Mouse (Mus musculus): Measurements from ENCODE around the gene Ppp3ca. TPM values are rescaled to one million over a fixed set of nuclear protein-coding genes. Genes with fewer than 3 reads are reported as not detected.

The Ppp3ca gene
- total and polyA plus RNA-seq, 3 experiments: 17.4 to 40.6 (median 32.0) TPM

GRCm38 (mm10) chr3:136951792-136952191 lies 281.9 kb downstream of the Ppp3ca start:
- Histone ChIP-seq H3K4me1 (ENCODE audit: control insufficient read depth in 1 of 2, insufficient read depth in 2 of 2, low read length in 2 of 2) (no peaks in the 10 kb centered on the region), H3K27me3 (ENCODE audit: control insufficient read depth in 1 of 2, insufficient read depth in 2 of 2, low read length in 2 of 2) (no peaks in the 10 kb centered on the region; a peak in 1 of 4 replicates)
- DNase-seq (ENCODE audit: low read depth, low spot score): no peak

GRCm38 (mm10) chr3:136952822-136953221 lies 282.9 kb downstream of the Ppp3ca start:
- Histone ChIP-seq H3K4me3 (ENCODE audit: control insufficient read depth in 1 of 2, insufficient read depth in 1 of 2, low read depth in 2 of 2, low read length in 2 of 2) (no peak overlapping the region), H3K9ac (ENCODE audit: control insufficient read depth, low read depth, low read length, poor library complexity, severe bottlenecking) (no peak overlapping the region), H3K4me1 (ENCODE audit: control insufficient read depth in 1 of 2, insufficient read depth in 2 of 2, low read length in 2 of 2) (no peaks in the 10 kb centered on the region), H3K79me2 (ENCODE audit: control insufficient read depth, insufficient read depth, low read length, poor library complexity) (no peaks in the 10 kb centered on the region), H3K9me3 (replicated peaks; ENCODE audit: insufficient read depth, low read length) (no peaks in the 10 kb centered on the region), H3K36me3 (ENCODE audit: control insufficient read depth in 1 of 2, insufficient read depth in 2 of 2, low read length in 2 of 2) (no peaks in the 10 kb centered on the region; a peak in 1 of 4 replicates), H3K27me3 (ENCODE audit: control insufficient read depth in 1 of 2, insufficient read depth in 2 of 2, low read length in 2 of 2) (no peaks in the 10 kb centered on the region; a peak in 1 of 4 replicates), H3K27ac (ENCODE audit: control insufficient read depth, low read depth, low read length) (no peak overlapping the region)
- no peak for DNase-seq (ENCODE audit: low read depth, low spot score)
- TF ChIP-seq ETS1 (IDR thresholded peaks at IDR 0.05; ENCODE audit: low read depth, low read length): no peak
- TF ChIP-seq E2F4 (IDR thresholded peaks at IDR 0.05; ENCODE audit: borderline replicate concordance, low read depth, low read length): no peak
- TF ChIP-seq ELF1 (IDR thresholded peaks at IDR 0.05; ENCODE audit: low read depth, low read length): no peak
- no peak for TF ChIP-seq SIN3A (IDR thresholded peaks at IDR 0.05; ENCODE audit: low read length)
- no peak for TF ChIP-seq MAFK (IDR thresholded peaks at IDR 0.05; ENCODE audit: borderline replicate concordance, low read depth, low read length)
- no peak for TF ChIP-seq EP300 (IDR thresholded peaks at IDR 0.05; ENCODE audit: low read depth in 1 of 2, low read length in 2 of 2)
- TF ChIP-seq MEF2A (IDR thresholded peaks at IDR 0.05; ENCODE audit: extremely low read depth, insufficient replicate concordance, low read depth, low read length, poor library complexity, severe bottlenecking): no peak
- no peak for TF ChIP-seq USF1 (IDR thresholded peaks at IDR 0.05; ENCODE audit: low read depth, low read length)
- TF ChIP-seq POLR2A (IDR thresholded peaks at IDR 0.05; ENCODE audit: control insufficient read depth in 1 of 2, insufficient read depth in 1 of 2, low read depth in 1 of 2, low read length in 2 of 2, poor library complexity in 1 of 2): no peak
- no peak for TF ChIP-seq MXI1 (IDR thresholded peaks at IDR 0.05; ENCODE audit: low read depth, low read length)

More at GRCm38 (mm10) chr3:136951792-136952191, 281.9 kb downstream of the Ppp3ca start:
- H3K9me3 ChIP-seq (replicated peaks; ENCODE audit: insufficient read depth, low read length): no peaks in the 10 kb centered on the region
- no peak overlapping the region for H3K9ac ChIP-seq (ENCODE audit: control insufficient read depth, low read depth, low read length, poor library complexity, severe bottlenecking)
- no peak for TF ChIP-seq MXI1 (IDR thresholded peaks at IDR 0.05; ENCODE audit: low read depth, low read length)
- no peak for TF ChIP-seq JUND (IDR thresholded peaks at IDR 0.05; ENCODE audit: low read depth, low read length)
- TF ChIP-seq GATA1 (IDR thresholded peaks at IDR 0.05; ENCODE audit: low read depth, low read length): no peak
- no peak for TF ChIP-seq USF1 (IDR thresholded peaks at IDR 0.05; ENCODE audit: low read depth, low read length)
- TF ChIP-seq POLR2AphosphoS5 (IDR thresholded peaks at IDR 0.05; ENCODE audit: borderline replicate concordance, low read depth, low read length): no peak
- no peak for TF ChIP-seq ZC3H11A (IDR thresholded peaks at IDR 0.05; ENCODE audit: low read depth, low read length)
- no peak overlapping the region for H3K27ac ChIP-seq (ENCODE audit: control insufficient read depth, low read depth, low read length)
- no peaks in the 10 kb centered on the region; a peak in 1 of 4 replicates for H3K36me3 ChIP-seq (ENCODE audit: control insufficient read depth in 1 of 2, insufficient read depth in 2 of 2, low read length in 2 of 2)
- no peak overlapping the region for H3K4me3 ChIP-seq (ENCODE audit: control insufficient read depth in 1 of 2, insufficient read depth in 1 of 2, low read depth in 2 of 2, low read length in 2 of 2)
- no peaks in the 10 kb centered on the region for H3K79me2 ChIP-seq (ENCODE audit: control insufficient read depth, insufficient read depth, low read length, poor library complexity)

GRCm38 (mm10) chr3:136955043-136955442 lies 285.1 kb downstream of the Ppp3ca start:
- DNase-seq (ENCODE audit: low read depth, low spot score): no peak
- no peaks in the 10 kb centered on the region for H3K9me3 ChIP-seq (replicated peaks; ENCODE audit: insufficient read depth, low read length)
- H3K79me2 ChIP-seq (ENCODE audit: control insufficient read depth, insufficient read depth, low read length, poor library complexity): no peaks in the 10 kb centered on the region
- no peak overlapping the region for H3K4me3 ChIP-seq (ENCODE audit: control insufficient read depth in 1 of 2, insufficient read depth in 1 of 2, low read depth in 2 of 2, low read length in 2 of 2)
- no peaks in the 10 kb centered on the region for H3K4me1 ChIP-seq (ENCODE audit: control insufficient read depth in 1 of 2, insufficient read depth in 2 of 2, low read length in 2 of 2)
- no peaks in the 10 kb centered on the region; a peak in 1 of 4 replicates for H3K27me3 ChIP-seq (ENCODE audit: control insufficient read depth in 1 of 2, insufficient read depth in 2 of 2, low read length in 2 of 2)
- no peak overlapping the region for H3K27ac ChIP-seq (ENCODE audit: control insufficient read depth, low read depth, low read length)
- no peak overlapping the region for H3K9ac ChIP-seq (ENCODE audit: control insufficient read depth, low read depth, low read length, poor library complexity, severe bottlenecking)
- H3K36me3 ChIP-seq (ENCODE audit: control insufficient read depth in 1 of 2, insufficient read depth in 2 of 2, low read length in 2 of 2): no peaks in the 10 kb centered on the region; a peak in 1 of 4 replicates
- TF ChIP-seq HCFC1 (IDR thresholded peaks at IDR 0.05; ENCODE audit: low read depth, low read length) (no peak), TCF12 (IDR thresholded peaks at IDR 0.05; ENCODE audit: low read depth, low read length) (no peak), MYB (IDR thresholded peaks at IDR 0.05; ENCODE audit: low read depth, low read length) (no peak), RCOR1 (IDR thresholded peaks at IDR 0.05; ENCODE audit: low read depth, low read length) (no peak), MAFK (IDR thresholded peaks at IDR 0.05; ENCODE audit: borderline replicate concordance, low read depth, low read length) (no peak), ZMIZ1 (IDR thresholded peaks at IDR 0.05; ENCODE audit: low read depth, low read length) (no peak), TAL1 (IDR thresholded peaks at IDR 0.05; ENCODE audit: low read length) (no peak), USF1 (IDR thresholded peaks at IDR 0.05; ENCODE audit: low read depth, low read length) (no peak), ZC3H11A (IDR thresholded peaks at IDR 0.05; ENCODE audit: low read depth, low read length) (no peak), SIN3A (IDR thresholded peaks at IDR 0.05; ENCODE audit: low read length) (no peak), USF2 (IDR thresholded peaks at IDR 0.05; ENCODE audit: borderline replicate concordance in 1 of 2, insufficient read depth in 1 of 2, low read depth in 1 of 2, low read length in 2 of 2) (no peak), UBTF (IDR thresholded peaks at IDR 0.05; ENCODE audit: borderline replicate concordance, insufficient read depth, low read depth, low read length) (no peak), KAT2A (conservative IDR thresholded peaks at IDR 0.05; ENCODE audit: low read depth, low read length) (no peak), GATA1 (IDR thresholded peaks at IDR 0.05; ENCODE audit: low read depth, low read length) (no peak), POLR2AphosphoS2 (IDR thresholded peaks at IDR 0.05; ENCODE audit: low read length) (no peak)

Measured in MEL (cell line).